Mouse (Mus musculus): Measurements from ENCODE around the gene Eapp. TPM values are rescaled to one million over a fixed set of nuclear protein-coding genes. Genes with fewer than 3 reads are reported as not detected.
"Not testable (repeated sequence)": the region's sequence is repeated elsewhere in the genome, so short reads cannot be mapped to it uniquely, and the experiment has no call there.

Gene Eapp
- polyA plus RNA-seq (2015; fragmentation: Nextera tagmentation; extraction: Ambion mirVana): 61.6 and 63.3 TPM in 2 replicates

GRCm38 (mm10) chr12:54695511-54696241 lies at the start of gene Eapp:
Eapp (minus strand) TSS chr12:54695897.
- ATAC-seq (replicated peaks; ENCODE audit: low FRiP score): peak; percentile 94
- WGBS: under 1% methylated on average over 57 of the region's 57 CpGs
- H3K27me3 ChIP-seq: no peaks in the 10 kb centered on the region

GRCm38 (mm10) chr12:54738661-54739243 lies 43.1 kb upstream of the Eapp start:
- H3K4me1 ChIP-seq: not testable (repeated sequence)
- 0% methylated on average over 11 of the region's 33 CpGs for WGBS

More at GRCm38 (mm10) chr12:54695511-54696241, at the start of gene Eapp:
- peak within 1 kb of the TSS; percentile 77 for H3K9ac ChIP-seq
- peak within 1 kb of the TSS; percentile 75 for H3K4me3 ChIP-seq (replicated peaks)
- H3K4me1 ChIP-seq: peaks cover 7% of the 10 kb centered on the region
- H3K9me3 ChIP-seq (replicated peaks): no peaks in the 10 kb centered on the region
- H3K4me2 ChIP-seq: peak within 1 kb of the TSS; percentile 73
- peak within 1 kb of the TSS; percentile 96 for H3K27ac ChIP-seq
- peaks cover 20% of the 10 kb centered on the region for H3K36me3 ChIP-seq

GRCm38 (mm10) chr12:54737891-54738660 lies 42.4 kb upstream of the Eapp start:
- H3K9me3 ChIP-seq (replicated peaks); H3K27me3 ChIP-seq; H3K36me3 ChIP-seq; H3K4me1 ChIP-seq; H3K4me2 ChIP-seq; H3K27ac ChIP-seq; H3K4me3 ChIP-seq (replicated peaks); H3K9ac ChIP-seq: not testable (repeated sequence)
- ATAC-seq (replicated peaks; ENCODE audit: low FRiP score): peak; percentile 88
- no CpG with 5 or more reads among the region's 21 CpGs for WGBS

More at GRCm38 (mm10) chr12:54738661-54739243, 43.1 kb upstream of the Eapp start:
- H3K4me3 ChIP-seq (replicated peaks); H3K27me3 ChIP-seq; H3K9ac ChIP-seq; H3K9me3 ChIP-seq (replicated peaks); H3K27ac ChIP-seq; H3K36me3 ChIP-seq: not testable (repeated sequence)
- H3K4me2 ChIP-seq: 0 out of 2 replicates have a peak overlapping the region, but pooled peaks have one; percentile 36
- ATAC-seq (replicated peaks; ENCODE audit: low FRiP score): peak; percentile 53

GRCm38 (mm10) chr12:54734307-54735131 lies 38.8 kb upstream of the Eapp start:
- not testable (repeated sequence) for H3K4me1 ChIP-seq; H3K27me3 ChIP-seq; H3K36me3 ChIP-seq; H3K4me3 ChIP-seq (replicated peaks); H3K9ac ChIP-seq; H3K27ac ChIP-seq; H3K9me3 ChIP-seq (replicated peaks)
- peak overlapping the region; percentile 37; the same call in 1 of the 2 replicates for H3K4me2 ChIP-seq
- 0% methylated on average over 11 of the region's 49 CpGs for WGBS
- peak; percentile 64 for ATAC-seq (replicated peaks; ENCODE audit: low FRiP score)

GRCm38 (mm10) chr12:54729140-54730059 lies 33.7 kb upstream of the Eapp start:
- H3K4me1 ChIP-seq; H3K36me3 ChIP-seq; H3K9ac ChIP-seq; H3K27ac ChIP-seq; H3K27me3 ChIP-seq; H3K4me2 ChIP-seq; H3K4me3 ChIP-seq (replicated peaks); H3K9me3 ChIP-seq (replicated peaks): not testable (repeated sequence)
- ATAC-seq (replicated peaks; ENCODE audit: low FRiP score): peak; percentile 94
- no CpG with 5 or more reads among the region's 56 CpGs for WGBS

- not testable (repeated sequence) for H3K9me3 ChIP-seq (replicated peaks); H3K4me3 ChIP-seq (replicated peaks); H3K4me2 ChIP-seq; H3K27me3 ChIP-seq; H3K36me3 ChIP-seq; H3K9ac ChIP-seq; H3K4me1 ChIP-seq; H3K27ac ChIP-seq
- no CpG with 5 or more reads among the region's 56 CpGs for WGBS
- ATAC-seq (replicated peaks; ENCODE audit: low FRiP score): peak; percentile 94
These were observed 23.4 kb upstream of the Eapp start for GRCm38 (mm10) chr12:54718871-54719786.

GRCm38 (mm10) chr12:54717516-54717915 lies 21.8 kb upstream of the Eapp start:
- WGBS: 79% methylated on average over 7 of the region's 11 CpGs
- H3K4me2 ChIP-seq; H3K4me1 ChIP-seq; ATAC-seq (replicated peaks; ENCODE audit: low FRiP score); H3K9me3 ChIP-seq (replicated peaks); H3K27ac ChIP-seq; H3K27me3 ChIP-seq; H3K4me3 ChIP-seq (replicated peaks); H3K36me3 ChIP-seq; H3K9ac ChIP-seq: not testable (repeated sequence)

GRCm38 (mm10) chr12:54713822-54714626 lies 18.3 kb upstream of the Eapp start:
- ATAC-seq (replicated peaks; ENCODE audit: low FRiP score): peak; percentile 69
- H3K27ac ChIP-seq; H3K4me2 ChIP-seq; H3K9ac ChIP-seq; H3K36me3 ChIP-seq; H3K4me1 ChIP-seq; H3K4me3 ChIP-seq (replicated peaks); H3K9me3 ChIP-seq (replicated peaks); H3K27me3 ChIP-seq: not testable (repeated sequence)
- WGBS: 0% methylated on average over 4 of the region's 48 CpGs

GRCm38 (mm10) chr12:54710494-54710879 lies 14.8 kb upstream of the Eapp start:
- peak; percentile 91 for ATAC-seq (replicated peaks; ENCODE audit: low FRiP score)
- 1% methylated on average over 4 of the region's 8 CpGs for WGBS
- H3K4me1 ChIP-seq; H3K36me3 ChIP-seq; H3K4me3 ChIP-seq (replicated peaks); H3K4me2 ChIP-seq; H3K9me3 ChIP-seq (replicated peaks); H3K27me3 ChIP-seq; H3K9ac ChIP-seq: not testable (repeated sequence)
- H3K27ac ChIP-seq: peak overlapping the region; percentile 64; the same call in 1 of the 2 replicates
